Mouse (Mus musculus): ENCODE data around the gene Xrn2. TPM values are rescaled to one million over a fixed set of nuclear protein-coding genes. Genes with fewer than 3 reads are reported as not detected.
"Not testable (repeated sequence)": the region's sequence is repeated elsewhere in the genome, so short reads cannot be mapped to it uniquely, and the experiment has no call there.

The Xrn2 gene
- 10 to 100 TPM; 82.6 to 89.8 TPM for total RNA-seq (2021)
- long read RNA-seq, experiment 1, transcript Xrn2-201 (30 exons, 3,434 nt), result major isoform, 60 of 69 reads
- long read RNA-seq, experiment 1, partial matches to known transcripts, result 5 of 69 reads
- long read RNA-seq, experiment 1, other reads (novel, unspliced or antisense), result 4 of 69 reads
- long read RNA-seq, experiment 2, transcript Xrn2-201 (30 exons, 3,434 nt), result major isoform, 95 of 152 reads
- long read RNA-seq, experiment 2, partial matches to known transcripts, result 40 of 152 reads
- long read RNA-seq, experiment 2, other reads (novel, unspliced or antisense), result 17 of 152 reads

DNA sequence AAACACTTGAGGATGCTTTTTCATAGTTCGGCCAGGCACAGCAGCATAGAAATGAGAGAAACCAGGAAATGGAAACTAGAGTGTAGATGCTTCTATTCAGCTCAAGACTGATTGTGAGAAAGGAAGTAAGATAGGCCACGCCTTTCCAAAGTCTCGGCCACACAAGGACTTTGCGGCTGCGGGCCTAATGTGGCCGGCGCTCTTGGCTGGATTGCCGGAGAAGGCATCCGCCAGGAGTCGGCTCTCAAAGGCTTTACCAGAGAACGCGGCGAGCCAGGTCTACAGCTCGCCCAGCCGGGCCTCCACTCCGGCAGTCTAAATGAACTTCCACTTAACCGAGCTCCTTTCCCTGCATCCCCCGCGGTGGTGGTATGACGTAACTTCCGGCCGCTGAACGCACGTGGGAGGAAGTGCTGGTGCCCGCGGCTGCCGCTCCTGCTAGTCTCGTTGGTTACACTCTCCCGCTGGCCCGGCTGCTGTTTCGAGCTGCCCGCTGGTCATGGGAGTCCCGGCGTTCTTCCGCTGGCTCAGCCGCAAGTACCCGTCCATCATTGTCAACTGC is at the start of gene Xrn2:
Gene Xrn2 (plus strand): TSS at position 374 of the 562 bp plus-strand sequence.
- peak; percentile 77 to 88 for DNase-seq (ENCODE audit: low spot score in 2 of 2)

GRCm38 (mm10) chr2:146975024-146975423 is 37.8 kb upstream of the Xrn2 start:
- no peak for DNase-seq (ENCODE audit: low spot score in 2 of 2)

- DNase-seq (ENCODE audit: low spot score in 2 of 2), result no peak
These were observed 37.3 kb upstream of the Xrn2 start for GRCm38 (mm10) chr2:146975453-146976028.

DNA sequence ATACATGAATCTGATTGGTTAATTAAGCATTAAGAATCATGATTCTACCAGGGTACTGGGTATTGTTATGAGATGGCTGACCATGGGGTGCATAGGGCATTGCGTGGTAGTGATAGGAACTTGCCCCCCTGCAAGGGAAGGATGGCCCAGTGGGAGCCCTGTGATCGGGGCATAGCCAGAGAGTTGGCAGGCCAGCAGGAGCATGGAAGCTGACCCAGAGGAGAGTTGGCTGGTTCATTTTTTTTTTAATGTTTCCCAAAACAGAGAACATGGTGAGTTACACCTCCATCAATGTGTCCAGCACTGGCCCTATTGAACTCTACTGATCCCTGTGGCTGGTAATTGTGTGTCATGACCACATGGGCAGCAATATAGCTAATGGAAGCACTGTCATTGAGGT is 30.0 kb upstream of the Xrn2 start:
- no peak for DNase-seq (ENCODE audit: low spot score in 2 of 2)

- DNase-seq (ENCODE audit: low spot score in 2 of 2), result no peak
These were observed 28.0 kb upstream of the Xrn2 start for GRCm38 (mm10) chr2:146984831-146985230.

- DNase-seq (ENCODE audit: low spot score in 2 of 2), result no peak
These were observed 27.0 kb upstream of the Xrn2 start for GRCm38 (mm10) chr2:146985807-146986206.

DNA sequence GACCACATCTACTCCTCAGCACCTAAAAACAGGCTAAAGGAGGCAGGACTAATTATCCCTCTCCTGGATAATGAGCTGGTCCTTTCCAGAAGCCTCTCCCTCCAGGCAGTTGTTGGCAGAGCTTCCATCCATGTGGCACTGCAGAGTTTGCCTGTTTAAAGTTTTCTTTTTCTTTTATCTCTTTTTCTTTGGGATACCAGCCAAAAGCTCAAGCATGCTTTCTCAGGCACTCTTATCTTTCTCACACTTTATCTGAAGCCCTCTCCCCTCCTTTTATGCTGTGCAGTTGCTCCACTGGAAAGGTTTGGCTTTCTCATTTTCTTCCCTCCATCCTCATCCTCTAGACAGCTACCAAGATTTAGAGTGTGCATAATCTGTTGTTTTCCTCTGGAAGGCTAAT is 26.4 kb upstream of the Xrn2 start:
- DNase-seq (ENCODE audit: low spot score in 2 of 2), result no peak

DNA sequence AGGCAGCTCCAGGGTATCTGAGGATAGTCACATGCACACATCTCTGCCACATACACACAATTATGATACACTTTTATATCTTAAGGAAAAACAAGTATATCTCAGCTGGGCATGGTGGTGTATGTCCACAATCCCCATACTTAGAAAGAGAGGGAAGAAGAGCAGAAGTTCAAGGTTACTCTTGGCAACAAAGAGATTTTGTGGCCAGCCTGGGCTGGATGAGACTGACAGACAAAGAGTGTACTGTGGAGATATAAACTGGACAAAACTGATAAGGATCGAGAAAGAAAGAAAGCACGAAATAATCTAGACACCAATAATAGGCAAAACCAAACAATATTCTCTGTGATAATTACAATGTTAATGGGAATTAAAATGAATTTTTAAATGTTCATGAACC is 5.5 kb upstream of the Xrn2 start:
- DNase-seq (ENCODE audit: low spot score in 2 of 2), result no peak

DNA sequence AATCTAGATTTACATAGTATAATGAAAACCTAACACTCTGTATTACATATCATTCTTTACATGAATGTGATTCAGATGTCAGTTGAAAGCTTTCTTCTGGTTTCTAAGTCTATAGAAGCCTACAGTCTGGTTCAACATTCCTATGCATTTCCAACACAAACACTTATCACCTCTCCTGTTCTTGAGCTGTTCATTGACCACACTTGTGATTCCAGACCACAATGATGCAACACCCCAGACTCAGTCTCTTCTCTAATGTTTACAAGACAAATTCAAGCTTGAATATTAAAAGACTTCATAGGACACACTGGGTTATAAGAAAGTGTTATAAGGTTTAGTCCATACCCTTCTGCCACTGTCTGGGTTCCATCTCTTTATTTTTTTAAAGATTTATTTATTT is 3.7 kb upstream of the Xrn2 start:
- DNase-seq (ENCODE audit: low spot score in 2 of 2), result no peak

DNA sequence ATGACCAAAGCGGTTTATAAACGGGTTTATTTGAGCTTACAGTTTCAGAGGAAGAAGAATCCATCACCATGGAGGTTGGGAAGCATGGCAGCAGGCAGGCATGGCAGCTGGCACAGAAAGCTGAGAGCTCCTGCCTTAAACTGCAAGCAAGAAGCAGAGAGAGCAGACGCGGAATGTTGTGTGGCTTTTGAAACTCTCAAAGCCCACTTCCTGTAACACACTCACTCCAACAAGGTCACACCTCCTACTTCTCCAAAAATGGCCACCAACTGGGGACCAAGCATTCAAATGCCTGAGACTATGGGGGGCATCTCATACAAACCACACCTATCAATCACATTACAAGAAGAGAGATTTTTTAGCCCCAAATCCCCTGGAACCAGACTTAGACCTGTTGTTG is 2.7 kb upstream of the Xrn2 start:
- DNase-seq (ENCODE audit: low spot score in 2 of 2), result no peak

GRCm38 (mm10) chr2:147010952-147011351 is 1.8 kb upstream of the Xrn2 start:
- no peak for DNase-seq (ENCODE audit: low spot score in 2 of 2)

GRCm38 (mm10) chr2:147011474-147012140 is 1.2 kb upstream of the Xrn2 start:
- no peak for DNase-seq (ENCODE audit: low spot score in 2 of 2)

GRCm38 (mm10) chr2:147012141-147012622 is 614 bp upstream of the Xrn2 start:
- DNase-seq (ENCODE audit: low spot score in 2 of 2), result no peak

GRCm38 (mm10) chr2:147013194-147013969 is 586 bp downstream of the Xrn2 start:
- DNase-seq (ENCODE audit: low spot score in 2 of 2), result peak; percentile 50 to 57

GRCm38 (mm10) chr2:147014101-147014886 is 1.5 kb downstream of the Xrn2 start:
- no peak for DNase-seq (ENCODE audit: low spot score in 2 of 2)

- not testable (repeated sequence) for DNase-seq (ENCODE audit: low spot score in 2 of 2)
These were observed 9.2 kb downstream of the Xrn2 start for GRCm38 (mm10) chr2:147022041-147022440.

DNA sequence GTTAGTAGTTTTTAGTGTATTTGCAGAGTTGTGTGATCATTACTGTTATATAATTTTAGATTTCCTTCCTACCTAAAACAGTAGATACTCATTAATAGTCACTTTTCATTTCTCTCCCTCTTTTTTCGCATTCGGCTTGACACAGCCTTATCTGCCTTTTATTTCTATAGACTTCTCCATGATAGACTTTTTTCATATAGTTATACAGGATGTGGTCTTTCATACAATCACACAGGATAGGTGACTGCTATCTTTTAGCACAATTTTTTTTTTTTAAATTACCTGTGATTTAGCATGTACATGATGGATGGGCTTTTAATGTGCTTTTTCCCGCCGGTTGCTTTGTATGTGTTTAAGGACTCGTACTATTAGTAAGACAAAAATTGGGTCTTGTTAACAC is 10.3 kb downstream of the Xrn2 start:
- DNase-seq (ENCODE audit: low spot score in 2 of 2), result no peak

GRCm38 (mm10) chr2:147023560-147023959 is 10.8 kb downstream of the Xrn2 start:
- no peak for DNase-seq (ENCODE audit: low spot score in 2 of 2)

DNA sequence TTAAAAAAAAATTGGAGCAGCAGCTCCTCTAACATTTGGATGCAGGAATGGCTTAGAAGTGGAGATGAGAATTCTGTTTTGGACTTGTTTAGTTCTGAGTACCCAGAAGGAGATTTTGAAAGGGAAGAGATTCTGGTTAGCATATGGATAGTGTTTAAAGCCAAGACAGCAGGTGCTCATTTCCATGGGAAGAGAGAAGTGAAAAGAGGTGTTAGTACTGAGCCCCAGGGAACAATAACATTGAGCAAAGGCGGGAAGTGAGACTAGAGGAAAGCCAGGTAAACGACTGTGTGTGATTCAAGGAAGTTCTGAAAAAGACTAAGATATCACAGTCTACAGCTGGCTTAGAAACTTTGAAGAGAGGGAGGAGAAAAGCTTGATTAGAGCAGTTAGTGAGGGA is 20.3 kb downstream of the Xrn2 start:
- DNase-seq (ENCODE audit: low spot score in 2 of 2), result no peak

GRCm38 (mm10) chr2:147035864-147036263 is 23.1 kb downstream of the Xrn2 start:
- no peak for DNase-seq (ENCODE audit: low spot score in 2 of 2)

Data from adrenal gland, postnatal 4 days (tissue).